Mouse (Mus musculus) spleen, adult 18-20 months (tissue): ENCODE data around the gene Slc25a30.
"Not testable (repeated sequence)": the region's sequence is repeated elsewhere in the genome, so short reads cannot be mapped to it uniquely, and the experiment has no call there.

Experiments used
- DNase-seq, 2 experiments: peaks; one replicate each; pipeline ENCODE4 v3.0.0; 2022; ENCODE audit warnings: mixed read lengths in 2 of 2

The Slc25a30 gene

DNA sequence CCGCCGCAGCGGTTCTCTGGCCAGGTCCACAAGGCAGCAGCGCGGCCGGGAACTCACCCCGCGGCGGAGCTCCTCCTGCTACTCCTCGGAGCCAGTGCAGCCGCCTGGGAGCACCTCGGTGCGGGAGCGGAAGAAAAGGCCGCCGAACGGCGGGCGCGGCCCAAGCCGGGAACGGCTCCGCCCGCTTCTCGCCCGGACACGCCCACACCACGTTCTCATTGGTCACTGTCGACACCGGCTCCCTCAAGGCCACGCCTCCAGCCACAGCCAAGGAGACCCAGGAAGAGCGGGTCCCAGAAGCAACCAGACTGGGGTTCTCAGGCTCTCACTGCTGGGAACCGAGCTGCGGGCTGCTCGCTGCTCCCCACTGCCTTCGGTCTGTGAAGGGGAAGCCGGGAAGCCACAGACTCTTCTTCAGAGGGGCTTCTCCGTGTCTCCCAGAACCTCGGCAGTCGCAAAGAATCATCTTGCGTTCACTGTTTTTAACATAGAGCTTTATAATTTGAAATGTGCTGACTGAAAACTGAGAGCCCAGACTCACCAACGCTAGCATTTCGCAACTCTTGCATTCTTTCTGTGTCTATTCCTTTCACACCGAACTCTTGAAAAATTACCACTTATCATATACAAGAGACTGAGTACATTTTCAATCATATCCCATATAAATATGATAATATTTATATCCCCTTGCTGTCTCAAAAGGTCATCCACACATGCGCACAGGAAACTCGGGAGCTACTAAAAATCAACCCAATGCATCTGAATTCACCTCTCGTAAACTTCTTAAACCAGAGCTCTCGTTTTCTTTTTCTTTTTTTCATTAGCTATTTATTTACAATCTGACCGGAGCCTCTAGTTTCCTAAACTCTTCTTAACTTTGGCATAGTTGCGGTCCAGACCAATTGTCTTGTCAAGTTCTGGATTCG lies at the start of gene Slc25a30:
Gene Slc25a30 (minus strand): TSS at position 170 of the 926 bp plus-strand sequence.
- peak; percentile 94 to 96 for DNase-seq

DNA sequence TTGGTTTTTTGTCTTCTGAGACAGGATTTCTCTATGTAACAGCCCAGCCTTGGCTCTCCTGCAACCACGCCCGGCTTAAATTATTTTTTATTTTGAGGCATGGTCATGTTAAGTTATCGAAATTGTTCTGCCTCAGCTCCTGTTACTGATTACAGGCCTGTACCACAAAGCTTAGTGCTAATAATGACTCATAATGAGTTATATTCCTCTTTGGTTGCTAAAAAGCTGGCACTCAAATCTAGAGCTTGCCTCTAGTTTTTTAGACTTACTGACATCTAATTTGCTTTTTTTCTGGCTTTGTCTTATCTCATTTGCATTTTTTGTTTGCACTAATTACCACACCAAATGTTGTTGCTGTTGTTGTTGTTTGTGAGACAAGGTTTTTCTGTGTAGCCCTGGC lies 49.7 kb upstream of the Slc25a30 start:
- no peak for DNase-seq

DNA sequence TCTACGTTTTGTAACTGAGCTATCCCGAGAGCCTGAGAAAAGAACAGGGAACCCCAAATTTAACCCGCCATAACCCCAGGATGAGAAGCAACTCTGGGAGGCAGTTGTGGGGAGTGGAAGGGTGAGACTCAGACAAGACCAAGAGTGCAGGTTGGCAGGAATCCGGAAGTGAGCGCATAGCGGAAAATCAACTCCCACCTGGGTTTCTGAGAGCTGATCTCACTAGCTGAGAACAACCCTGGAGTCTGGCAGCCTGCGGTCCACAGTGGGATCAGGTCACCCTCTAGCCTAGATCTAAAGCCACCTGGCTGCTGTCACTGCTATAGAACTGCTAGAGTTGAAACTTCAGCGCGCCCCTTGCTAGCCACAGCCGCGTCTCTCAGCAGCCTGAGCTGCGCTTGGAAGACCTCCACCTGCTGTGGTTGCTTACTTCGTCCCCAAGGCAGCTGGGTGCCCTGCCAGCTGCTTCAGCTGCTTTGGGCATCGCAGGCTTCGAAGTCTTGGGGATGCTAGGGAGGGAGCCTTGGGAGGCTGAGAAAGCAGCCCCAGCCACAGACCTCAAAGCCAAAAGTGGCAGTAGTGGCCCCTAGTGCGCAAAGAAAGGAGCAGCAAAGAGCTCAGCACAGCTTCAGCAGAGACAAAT lies 48.0 kb upstream of the Slc25a30 start:
- peak; percentile 53 to 59 for DNase-seq

DNA sequence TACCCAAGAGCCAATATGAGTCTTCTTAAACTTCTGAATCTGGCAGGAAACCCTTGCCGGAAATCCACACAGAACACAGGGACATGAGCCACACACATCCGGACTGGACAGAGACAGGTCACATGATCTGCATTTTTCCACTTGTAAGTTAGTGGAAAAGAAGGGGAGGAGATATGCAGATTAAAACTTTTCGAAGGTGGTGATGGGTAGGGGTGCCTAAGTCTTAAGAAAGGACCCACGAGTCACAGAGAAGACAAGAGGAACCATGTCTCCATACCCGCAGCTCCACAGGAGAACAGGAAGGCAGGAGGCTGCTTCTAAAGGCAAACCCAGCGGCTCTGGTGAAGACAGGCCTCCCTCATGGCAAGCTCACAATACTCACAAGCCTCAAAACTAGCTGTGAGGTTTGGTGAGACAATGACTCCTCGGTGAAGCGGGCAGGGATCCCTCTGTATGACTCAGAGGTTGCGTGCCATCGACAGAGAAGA lies 47.5 kb upstream of the Slc25a30 start:
- peak in 1 of 2 experiments; percentile 35 for DNase-seq

DNA sequence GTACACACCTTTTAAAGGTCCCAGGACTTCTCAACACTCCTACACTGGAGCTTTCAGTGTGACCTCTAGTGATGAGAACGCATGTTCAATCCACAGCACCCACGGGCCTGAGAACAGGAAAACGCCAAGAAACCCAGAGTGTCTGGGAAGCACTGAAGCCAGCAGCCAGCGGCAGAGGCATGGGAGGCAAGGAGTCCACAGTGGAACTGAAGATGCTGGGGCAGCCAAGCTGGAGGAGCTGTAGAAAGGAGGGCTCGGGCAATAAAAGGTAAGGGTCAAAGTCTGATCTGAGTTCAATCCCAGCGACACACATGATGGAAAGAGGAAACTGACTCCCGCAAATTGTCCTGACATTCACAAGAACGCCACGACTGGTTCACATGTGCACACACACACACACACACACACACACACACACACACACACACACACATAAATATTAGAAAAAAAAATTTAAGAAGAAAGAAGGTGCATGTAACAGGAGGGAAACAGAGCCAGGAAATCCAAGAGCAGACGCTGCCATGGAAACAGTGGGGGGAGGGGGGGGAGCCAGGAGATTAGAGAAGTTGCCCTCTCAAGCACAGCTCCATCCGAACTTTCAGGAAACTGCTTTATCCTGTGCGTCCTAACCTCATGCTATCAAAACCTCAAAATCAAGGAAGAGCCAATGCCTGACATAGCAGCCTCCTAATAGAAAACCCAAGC lies 46.9 kb upstream of the Slc25a30 start:
- no peak for DNase-seq

DNA sequence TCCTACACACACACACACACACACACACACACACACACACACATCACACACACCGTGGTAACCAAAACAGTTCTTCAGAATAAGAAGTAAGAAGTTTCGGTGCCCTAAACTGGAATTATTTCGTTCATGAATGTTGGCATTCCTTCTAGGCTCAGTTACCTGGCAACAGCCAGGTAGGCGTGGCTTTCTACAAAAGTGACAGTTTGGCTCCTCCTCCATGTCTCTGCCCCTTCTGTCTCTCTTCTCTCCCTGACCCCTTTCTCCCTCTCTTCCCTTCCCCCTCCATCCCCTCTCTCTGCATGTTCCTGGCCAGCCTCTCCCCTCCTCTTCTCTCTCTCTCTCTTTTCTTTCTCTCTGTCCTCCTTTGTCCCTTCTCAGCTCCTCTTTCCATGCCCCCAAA lies 46.1 kb upstream of the Slc25a30 start:
- no peak for DNase-seq

DNA sequence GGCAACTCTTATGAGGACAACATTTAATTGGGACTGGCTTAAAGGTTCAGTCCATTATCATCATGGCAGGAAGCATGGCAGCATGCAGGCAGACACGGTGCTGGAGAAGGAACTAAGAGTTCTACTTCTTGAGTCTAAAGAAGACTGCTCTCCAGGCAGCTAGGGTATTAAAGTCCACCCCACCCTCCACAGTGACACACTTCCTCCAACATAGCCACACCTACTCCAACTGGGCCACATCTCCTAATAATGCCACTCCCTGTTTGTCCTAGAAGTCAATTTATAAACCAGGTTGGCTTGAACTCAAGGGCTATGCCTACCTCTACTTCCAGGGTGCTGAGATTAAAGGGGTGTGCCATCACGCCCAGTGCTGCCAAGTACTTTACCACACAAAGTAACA lies 45.2 kb upstream of the Slc25a30 start:
- no peak for DNase-seq

DNA sequence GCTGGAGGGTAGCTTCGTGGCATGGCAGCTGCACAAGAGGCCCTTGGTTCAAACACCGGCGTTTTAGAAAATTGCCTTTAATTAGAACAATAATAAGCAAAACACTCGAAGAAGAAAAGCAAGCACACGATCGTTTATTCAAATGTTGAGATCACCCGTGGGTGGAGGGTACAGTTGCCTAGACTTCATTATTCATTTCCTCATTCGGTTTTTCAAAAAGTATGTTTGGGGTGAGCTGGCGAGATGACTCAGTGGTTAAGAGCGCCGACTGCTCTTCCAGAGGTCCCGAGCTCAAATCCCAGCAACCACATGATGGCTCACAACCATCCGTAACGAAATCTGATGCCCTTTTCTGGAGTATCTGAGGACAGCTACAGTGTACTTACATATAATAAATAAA lies 43.0 kb upstream of the Slc25a30 start:
- DNase-seq: not testable (repeated sequence)

DNA sequence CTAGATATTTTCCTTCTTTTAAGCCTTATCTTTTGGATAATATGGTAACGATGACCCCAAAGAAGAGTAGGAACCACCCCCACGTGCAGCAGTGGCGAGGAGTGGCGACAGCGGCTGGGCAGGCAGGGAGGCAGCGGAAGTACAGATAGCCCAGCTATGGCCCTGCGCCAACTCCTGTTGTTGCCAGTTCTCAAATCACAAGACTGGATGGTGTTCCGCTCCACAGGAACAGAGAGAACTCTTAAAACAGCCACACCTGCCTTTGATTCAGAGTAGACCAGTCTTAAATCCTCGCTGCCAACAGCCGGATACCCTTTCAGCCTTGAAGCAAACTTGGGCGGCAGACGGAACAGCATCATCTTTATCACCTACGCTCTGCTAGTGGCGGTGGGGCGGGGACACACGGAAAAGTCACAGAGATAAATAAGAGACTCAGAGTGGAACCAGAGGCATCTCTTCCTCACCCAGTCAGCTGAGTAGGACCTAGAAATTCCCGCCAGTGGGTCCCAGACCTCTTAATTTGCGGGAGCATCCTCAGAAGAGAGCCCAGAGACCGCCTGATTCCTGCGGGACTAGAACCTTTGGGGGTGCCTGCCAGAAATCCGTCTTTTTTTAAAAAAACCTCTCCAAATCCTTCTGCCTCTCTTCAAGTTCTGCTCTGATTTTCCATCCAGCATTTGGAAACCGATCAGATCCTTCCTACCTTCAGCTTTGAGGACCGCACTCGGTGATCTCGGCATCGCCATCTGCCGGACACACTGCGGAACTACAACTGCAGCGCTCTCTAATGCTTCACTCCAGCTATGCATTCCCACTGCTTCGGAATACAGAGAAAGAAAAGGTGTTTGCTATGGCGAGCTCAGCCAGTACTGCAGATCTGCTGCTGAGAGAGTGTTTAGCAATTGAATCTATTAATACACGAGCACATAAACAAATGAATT lies 42.3 kb upstream of the Slc25a30 start:
- DNase-seq: peak; percentile 62 to 81

DNA sequence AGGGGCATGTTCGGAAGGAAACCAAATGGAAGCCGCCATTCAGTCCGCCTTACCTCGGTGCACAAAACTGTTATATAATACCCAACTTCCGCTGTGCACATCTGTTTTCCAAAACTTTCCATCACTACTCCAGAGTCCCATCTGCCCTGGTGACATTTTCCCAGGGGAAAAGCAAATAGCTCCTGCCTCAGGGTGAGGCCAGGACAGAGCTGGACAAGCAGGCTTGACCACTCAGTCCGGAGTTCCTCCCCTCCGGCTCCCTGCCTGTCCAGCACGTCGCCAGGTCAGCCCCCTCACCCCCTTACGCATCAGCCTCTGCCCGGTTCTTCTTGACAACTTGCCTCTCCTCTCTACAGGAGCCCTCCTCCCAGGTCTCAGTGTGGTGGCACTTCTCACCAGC lies 41.4 kb upstream of the Slc25a30 start:
- DNase-seq: no peak

DNA sequence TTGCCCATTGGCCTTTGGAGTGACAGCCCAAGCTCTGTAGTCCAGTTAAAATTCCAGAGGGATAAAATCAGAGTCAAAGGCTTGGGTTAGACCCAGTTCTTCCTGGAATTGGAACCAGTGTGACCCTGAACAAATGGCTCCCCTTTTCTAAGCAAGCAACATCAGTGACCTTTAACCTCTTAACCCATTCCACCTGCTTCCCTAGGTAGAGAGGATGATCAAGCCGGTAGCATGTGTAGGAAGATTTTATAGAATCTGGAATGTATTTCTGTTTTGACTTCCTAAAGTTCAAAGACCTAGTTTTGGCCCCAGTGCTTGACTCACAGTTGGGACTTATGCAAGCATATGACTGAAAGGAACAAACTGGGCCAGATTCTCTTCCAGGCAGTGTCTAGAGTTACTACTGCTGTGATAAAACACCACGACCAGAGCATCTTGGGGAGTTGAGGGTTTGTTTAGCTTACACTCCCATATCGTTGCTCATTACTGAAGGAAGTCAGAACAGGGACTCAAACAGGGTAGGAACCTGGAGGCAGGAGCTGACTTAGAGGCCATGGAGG lies 40.1 kb upstream of the Slc25a30 start:
- DNase-seq: no peak

DNA sequence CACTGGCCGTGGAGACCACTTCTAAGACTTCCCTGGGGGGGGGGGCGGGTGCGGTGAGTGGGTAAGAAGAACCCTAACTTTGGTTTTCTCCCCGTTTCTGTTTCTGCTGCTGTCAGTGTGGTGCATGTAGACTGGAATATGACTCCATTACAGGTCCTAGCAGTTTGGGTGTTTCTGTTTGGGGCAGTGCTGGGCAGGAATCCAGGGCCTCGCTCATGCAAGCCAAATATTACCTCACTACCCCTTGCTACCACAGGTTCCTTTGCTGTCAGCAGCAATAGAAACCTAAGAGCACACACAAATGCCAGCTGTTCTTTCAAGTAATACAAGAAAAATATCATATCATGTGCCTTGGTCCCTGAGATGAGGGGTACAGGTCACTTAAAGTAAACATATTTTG lies 33.2 kb upstream of the Slc25a30 start:
- no peak for DNase-seq

DNA sequence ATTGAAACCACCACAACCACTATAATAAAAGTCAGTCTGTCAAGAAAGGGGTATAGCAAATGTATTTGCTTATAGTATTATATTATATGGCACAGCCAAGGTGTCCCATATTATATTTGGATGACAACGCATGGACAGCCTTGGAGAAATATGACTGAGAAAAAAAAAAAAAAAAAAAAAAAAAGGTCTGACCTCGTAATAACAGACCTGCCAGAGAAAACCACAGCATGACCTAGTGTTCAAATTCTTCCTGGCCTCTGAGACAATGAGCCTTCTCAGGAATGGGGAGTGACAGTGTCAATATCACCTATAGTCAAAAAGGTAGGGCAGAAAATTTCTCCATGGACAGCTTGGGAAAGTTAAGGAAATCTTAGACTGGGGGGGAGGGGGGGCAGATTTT lies 32.5 kb upstream of the Slc25a30 start:
- no peak for DNase-seq

DNA sequence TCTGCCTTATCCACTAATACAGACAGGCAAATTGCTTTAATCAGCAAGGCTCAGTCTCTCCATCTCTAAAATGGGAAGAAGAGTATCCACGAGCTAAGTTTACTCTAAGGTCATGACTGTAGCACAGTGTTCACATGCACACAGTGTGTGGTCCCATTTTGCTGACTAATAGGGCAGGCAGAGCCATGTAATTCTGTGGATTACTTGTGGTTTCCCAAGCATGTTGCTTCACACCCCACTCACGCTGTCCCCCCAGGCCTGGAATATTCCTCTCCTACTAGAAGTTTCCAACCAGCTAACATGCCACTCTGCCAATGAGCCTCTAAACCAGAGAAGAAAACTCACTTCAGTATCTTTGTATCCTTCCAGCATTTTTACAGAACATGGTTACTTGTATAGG lies 31.7 kb upstream of the Slc25a30 start:
- DNase-seq: no peak

DNA sequence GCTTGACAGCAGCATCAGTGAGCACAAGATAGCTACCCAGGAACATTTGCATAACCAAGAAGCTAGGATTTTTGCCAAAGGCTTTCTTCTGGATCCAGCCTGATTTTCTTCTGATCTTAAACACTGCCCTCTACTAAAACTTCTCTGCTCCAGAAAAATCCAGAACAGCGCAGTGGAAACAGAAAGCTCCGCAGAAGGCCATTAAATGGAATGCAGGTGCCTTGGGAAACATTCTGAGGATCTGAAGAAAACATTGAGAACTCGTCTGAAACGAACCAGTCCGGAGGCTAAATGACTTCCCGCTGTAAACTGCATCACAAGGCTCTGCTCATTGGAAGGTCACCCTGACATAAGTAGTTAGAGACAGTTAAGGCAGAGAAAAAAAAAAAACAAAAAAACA lies 23.1 kb upstream of the Slc25a30 start:
- no peak for DNase-seq

DNA sequence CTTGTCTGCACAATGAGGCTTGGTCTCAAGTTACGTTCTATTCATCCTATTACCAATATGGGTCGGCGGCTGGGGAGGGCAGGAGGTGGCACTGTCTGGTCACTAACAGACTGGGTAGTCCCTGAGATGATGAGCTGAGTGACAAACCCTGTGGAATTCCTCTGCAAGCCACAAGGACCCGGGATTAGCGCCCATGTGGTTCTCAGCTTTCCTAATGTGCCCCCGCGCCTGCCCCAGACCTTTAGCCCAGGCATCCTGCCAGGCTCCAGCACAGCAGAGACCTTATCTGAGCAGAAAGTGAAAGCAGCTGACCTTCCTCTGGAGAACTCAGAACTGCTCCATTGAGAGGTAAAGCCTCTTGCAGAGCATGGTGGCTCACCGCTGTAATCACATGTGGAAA lies 21.0 kb upstream of the Slc25a30 start:
- DNase-seq: no peak

DNA sequence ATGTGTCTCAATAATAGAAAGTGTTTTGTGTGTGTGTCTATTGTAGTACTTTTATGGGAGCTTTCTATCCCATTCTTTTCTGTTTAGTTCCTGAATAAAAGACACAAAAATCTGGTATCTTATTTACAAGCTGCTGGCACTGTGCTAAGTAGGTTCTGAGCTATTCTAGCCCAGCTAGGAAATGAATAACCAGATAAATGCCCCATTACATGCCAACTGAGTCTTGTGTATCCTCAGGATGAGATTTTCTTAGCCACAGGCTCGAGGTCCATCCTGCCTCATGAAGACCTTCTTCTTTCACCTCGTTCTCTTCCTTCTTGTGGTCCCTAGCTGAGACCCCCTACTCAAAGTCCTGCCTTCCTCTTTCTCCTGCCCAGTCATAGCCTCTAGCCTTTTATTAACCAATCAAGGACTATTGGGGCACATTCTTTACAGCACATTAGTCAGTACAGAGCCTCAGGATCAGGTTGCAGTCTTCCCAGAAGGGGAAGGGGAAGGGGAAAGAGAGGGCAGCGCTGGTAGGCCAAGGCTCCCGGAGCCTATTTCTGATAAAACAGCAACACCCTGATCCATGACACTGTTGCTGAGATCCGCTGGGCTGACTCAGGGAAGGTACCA lies 11.0 kb upstream of the Slc25a30 start:
- DNase-seq: no peak

DNA sequence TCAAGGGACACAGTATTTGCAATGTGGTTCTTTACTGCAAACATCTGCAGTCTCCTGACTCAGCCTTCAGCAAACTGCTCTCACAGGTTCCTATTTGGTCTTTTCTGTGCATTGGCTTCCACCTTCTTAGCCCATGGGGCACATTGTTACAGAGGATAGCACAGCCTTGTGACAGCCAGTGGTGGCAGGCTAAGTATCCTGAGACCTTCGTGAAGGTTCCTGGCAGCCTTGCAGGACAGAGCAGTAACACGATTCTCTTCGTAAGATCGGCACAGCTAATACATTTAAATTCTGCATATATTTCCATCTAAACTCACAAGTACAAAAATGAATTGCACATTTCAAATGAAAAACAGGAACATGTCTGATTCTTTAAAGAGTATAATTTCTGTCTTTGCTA lies 9.1 kb upstream of the Slc25a30 start:
- no peak for DNase-seq

DNA sequence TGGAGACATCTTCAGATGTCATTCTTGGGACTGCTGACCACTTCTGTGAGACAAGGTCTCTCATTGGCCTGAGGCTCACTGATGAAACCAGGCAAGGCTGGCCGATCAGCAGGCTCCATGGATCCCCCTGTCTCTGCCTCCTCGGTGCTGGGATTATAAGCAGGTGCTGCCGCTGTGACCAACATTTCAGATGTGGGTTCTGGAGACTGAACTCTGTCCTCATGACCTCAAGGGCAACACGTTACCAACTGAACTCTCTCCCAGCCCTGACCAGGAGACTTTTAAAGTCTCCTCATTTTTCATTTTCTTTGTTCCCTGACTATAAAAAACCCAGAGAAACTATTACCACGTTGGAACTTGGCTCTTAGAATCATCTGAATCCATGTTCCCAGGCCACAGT lies 7.9 kb upstream of the Slc25a30 start:
- DNase-seq: no peak

DNA sequence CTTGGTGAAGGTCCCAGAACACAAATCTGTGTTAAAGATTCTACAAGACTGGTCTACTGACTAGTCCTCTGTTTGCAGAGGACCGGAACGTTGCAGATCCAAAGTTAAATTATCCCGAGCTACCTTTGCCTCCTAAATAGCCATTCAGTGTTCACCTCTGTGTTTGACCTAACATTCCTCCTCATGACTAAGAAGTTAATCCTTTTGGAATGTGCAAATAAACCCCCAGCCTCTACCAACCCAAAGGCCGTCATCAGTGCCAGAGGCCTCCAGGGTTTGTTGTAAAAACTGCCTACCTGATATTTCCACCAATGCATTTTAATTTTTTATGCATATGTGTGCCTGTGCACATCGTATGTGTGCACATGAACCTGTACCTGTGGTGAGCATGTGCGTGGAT lies 7.5 kb upstream of the Slc25a30 start:
- DNase-seq: no peak

DNA sequence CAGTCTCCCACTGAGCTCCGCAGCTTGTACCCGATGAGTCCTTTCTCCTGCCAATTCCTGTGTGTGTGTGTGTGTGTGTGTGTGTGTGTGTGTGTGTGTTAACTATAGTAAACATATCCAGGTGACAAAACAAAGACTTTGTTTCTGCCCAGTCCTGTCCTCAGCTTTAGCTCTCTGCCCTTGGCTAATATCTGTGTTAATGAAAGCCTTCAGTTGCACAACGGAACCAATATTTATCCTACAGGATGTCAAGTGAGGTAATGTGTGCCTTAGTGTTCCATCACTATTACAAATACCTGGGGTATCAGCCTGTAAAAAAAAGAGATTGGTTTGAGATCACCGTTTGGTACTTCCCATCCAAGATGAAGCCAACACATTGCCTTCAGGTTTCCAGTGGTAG lies 6.3 kb upstream of the Slc25a30 start:
- no peak for DNase-seq

DNA sequence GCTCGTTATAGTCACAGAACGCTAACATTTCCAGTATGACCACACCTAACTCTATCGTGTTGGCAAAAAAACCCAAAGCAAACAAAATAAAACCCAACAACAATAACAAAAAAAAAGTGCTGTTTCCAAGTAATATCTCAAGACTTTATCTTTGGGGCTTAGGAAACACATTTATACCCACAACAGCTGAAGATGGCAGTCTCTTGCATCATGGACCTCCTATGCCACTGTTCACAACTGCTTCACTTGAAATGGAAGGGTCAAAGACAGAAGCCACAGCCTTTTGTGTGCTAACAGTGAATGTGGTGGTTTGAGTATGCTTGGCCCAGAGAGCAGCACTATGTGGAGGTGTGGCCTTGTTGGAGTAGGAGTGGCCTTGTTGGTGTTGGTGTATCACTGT lies 4.5 kb upstream of the Slc25a30 start:
- no peak for DNase-seq
